Mouse (Mus musculus): Measurements from ENCODE around the gene Gspt1. TPM values are rescaled to one million over a fixed set of nuclear protein-coding genes. Genes with fewer than 3 reads are reported as not detected.

The Gspt1 gene
- total and polyA plus RNA-seq, 3 experiments, result 111 to 886 (median 147) TPM

GRCm38 (mm10) chr16:11202571-11203554 is 51.3 kb downstream of the Gspt1 start, which contains the start of gene Rsl1d1 (continued):
- peak; percentile 88 for TF ChIP-seq RCOR1 (conservative IDR thresholded peaks at IDR 0.05; ENCODE audit: low read depth, low read length)

GRCm38 (mm10) chr16:11201740-11202394 is 52.3 kb downstream of the Gspt1 start:
- H3K27ac ChIP-seq (ENCODE audit: insufficient read depth, low read depth), result no peak overlapping the region
- no peaks in the 10 kb centered on the region for H3K9me3 ChIP-seq (replicated peaks; ENCODE audit: low read length)
- in situ Hi-C loops (cut with MboI; ENCODE audit: low pct_ligation_motif_present, low pct_unique_long_range_greater_than_20kb, low sequenced_read_pairs), result no loop called here

GRCm38 (mm10) chr16:11200247-11200646 is 53.9 kb downstream of the Gspt1 start:
- H3K4me2 ChIP-seq (ENCODE audit: insufficient read depth, low read depth, poor library complexity, severe bottlenecking), result no peak overlapping the region
- H3K27ac ChIP-seq (ENCODE audit: insufficient read depth, low read depth), result no peak overlapping the region
- dilution Hi-C loops (cut with MboI; ENCODE audit: extremely low pct_ligation_motif_present, extremely low pct_unique_long_range_greater_than_20kb, low sequenced_read_pairs) (no loop called here), in situ Hi-C loops (cut with MboI; ENCODE audit: low pct_ligation_motif_present, low pct_unique_long_range_greater_than_20kb, low sequenced_read_pairs) (no loop called here)
- H3K4me3 ChIP-seq (replicated peaks in 1 of 3; ENCODE audit: low read depth in 2 of 3, low read length in 2 of 3, poor library complexity in 1 of 3), result no peak overlapping the region
- no peak for TF ChIP-seq E2F4 (IDR thresholded peaks at IDR 0.05; ENCODE audit: insufficient replicate concordance, low read depth, low read length)
- no peak for TF ChIP-seq CTCF (conservative IDR thresholded peaks at IDR 0.05 in 1 of 2, IDR thresholded peaks at IDR 0.05 in 1 of 2; ENCODE audit: low read depth in 2 of 2, low read length in 2 of 2)
- TF ChIP-seq JUN (IDR thresholded peaks at IDR 0.05; ENCODE audit: insufficient read depth, low read depth, low read length), result no peak
- peak; percentile 76 for TF ChIP-seq ZNF384 (IDR thresholded peaks at IDR 0.05; ENCODE audit: low read depth, low read length)
- TF ChIP-seq UBTF (IDR thresholded peaks at IDR 0.05; ENCODE audit: low read depth, low read length), result no peak
- no peak for TF ChIP-seq PAX5 (IDR thresholded peaks at IDR 0.05; ENCODE audit: low read length)
- no peak for TF ChIP-seq USF1 (IDR thresholded peaks at IDR 0.05; ENCODE audit: low read depth, low read length)
- TF ChIP-seq TCF12 (IDR thresholded peaks at IDR 0.05; ENCODE audit: low read depth, low read length), result no peak
- 0 out of 2 replicates have a peak, but pooled peaks have one; percentile 7 for TF ChIP-seq SIN3A (IDR thresholded peaks at IDR 0.05; ENCODE audit: low read length)
- TF ChIP-seq NELFE (IDR thresholded peaks at IDR 0.05; ENCODE audit: low read depth, low read length), result no peak
- TF ChIP-seq USF2 (conservative IDR thresholded peaks at IDR 0.05; ENCODE audit: low read depth, low read length), result no peak
- no peak for TF ChIP-seq CHD2 (IDR thresholded peaks at IDR 0.05; ENCODE audit: low read length)
- TF ChIP-seq CHD1 (IDR thresholded peaks at IDR 0.05; ENCODE audit: low read depth, low read length), result 0 out of 2 replicates have a peak, but pooled peaks have one; percentile 14
- H3K27me3 ChIP-seq (replicated peaks), result no peaks in the 10 kb centered on the region
- H3K36me3 ChIP-seq (replicated peaks in 1 of 2; ENCODE audit: control insufficient read depth in 1 of 2, insufficient read depth in 1 of 2, low read length in 1 of 2), result peaks cover 52 to 67% of the 10 kb centered on the region in 2 experiments
- H3K9ac ChIP-seq (ENCODE audit: insufficient read depth, low read depth), result no peak overlapping the region
- H3K79me2 ChIP-seq (replicated peaks; ENCODE audit: control insufficient read depth, extremely low read depth, insufficient read depth, poor library complexity, severe bottlenecking), result peaks cover 67% of the 10 kb centered on the region
- no peak for DNase-seq (ENCODE audit: extremely low read depth)
- H3K9me3 ChIP-seq (replicated peaks; ENCODE audit: low read length), result no peaks in the 10 kb centered on the region
- H3K4me1 ChIP-seq (ENCODE audit: control insufficient read depth in 1 of 2, insufficient read depth in 2 of 2), result peaks cover 3 to 62% of the 10 kb centered on the region in 2 experiments

More at GRCm38 (mm10) chr16:11201740-11202394, 52.3 kb downstream of the Gspt1 start:
- Histone ChIP-seq H3K4me3 (replicated peaks in 1 of 3; ENCODE audit: low read depth in 2 of 3, low read length in 2 of 3, poor library complexity in 1 of 3) (peak overlapping the region; percentile 14 to 68 (median 66)), H3K79me2 (replicated peaks; ENCODE audit: control insufficient read depth, extremely low read depth, insufficient read depth, poor library complexity, severe bottlenecking) (peaks cover 65% of the 10 kb centered on the region), H3K4me1 (ENCODE audit: control insufficient read depth in 1 of 2, insufficient read depth in 2 of 2) (peaks cover 3 to 67% of the 10 kb centered on the region in 2 experiments), H3K27me3 (replicated peaks) (no peaks in the 10 kb centered on the region), H3K4me2 (ENCODE audit: insufficient read depth, low read depth, poor library complexity, severe bottlenecking) (peak overlapping the region; percentile 47), H3K36me3 (replicated peaks in 1 of 2; ENCODE audit: control insufficient read depth in 1 of 2, insufficient read depth in 1 of 2, low read length in 1 of 2) (peaks cover 39 to 61% of the 10 kb centered on the region in 2 experiments), H3K9ac (ENCODE audit: insufficient read depth, low read depth) (peak overlapping the region; percentile 79)
- dilution Hi-C loops (cut with MboI; ENCODE audit: extremely low pct_ligation_motif_present, extremely low pct_unique_long_range_greater_than_20kb, low sequenced_read_pairs), result no loop called here
- no peak for DNase-seq (ENCODE audit: extremely low read depth)
- TF ChIP-seq MYC (IDR thresholded peaks at IDR 0.05; ENCODE audit: low read depth, low read length) (peak; percentile 53), MAZ (IDR thresholded peaks at IDR 0.05; ENCODE audit: low read depth, low read length) (no peak), CTCF (conservative IDR thresholded peaks at IDR 0.05 in 1 of 2, IDR thresholded peaks at IDR 0.05 in 1 of 2; ENCODE audit: low read depth in 2 of 2, low read length in 2 of 2) (peak in 1 of 2 experiments; percentile 59; a peak in 2 of 4 replicates), MXI1 (IDR thresholded peaks at IDR 0.05; ENCODE audit: low read depth, low read length) (no peak), TBP (conservative IDR thresholded peaks at IDR 0.05; ENCODE audit: low read depth, low read length) (no peak), MEF2A (IDR thresholded peaks at IDR 0.05; ENCODE audit: borderline replicate concordance, low read depth, low read length) (no peak), CHD1 (IDR thresholded peaks at IDR 0.05; ENCODE audit: low read depth, low read length) (0 out of 2 replicates have a peak, but pooled peaks have one; percentile 21)

Measured in CH12.LX (cell line).